ENCODE assay signal across 8 mouse cellular contexts in the genomic region with DNA sequence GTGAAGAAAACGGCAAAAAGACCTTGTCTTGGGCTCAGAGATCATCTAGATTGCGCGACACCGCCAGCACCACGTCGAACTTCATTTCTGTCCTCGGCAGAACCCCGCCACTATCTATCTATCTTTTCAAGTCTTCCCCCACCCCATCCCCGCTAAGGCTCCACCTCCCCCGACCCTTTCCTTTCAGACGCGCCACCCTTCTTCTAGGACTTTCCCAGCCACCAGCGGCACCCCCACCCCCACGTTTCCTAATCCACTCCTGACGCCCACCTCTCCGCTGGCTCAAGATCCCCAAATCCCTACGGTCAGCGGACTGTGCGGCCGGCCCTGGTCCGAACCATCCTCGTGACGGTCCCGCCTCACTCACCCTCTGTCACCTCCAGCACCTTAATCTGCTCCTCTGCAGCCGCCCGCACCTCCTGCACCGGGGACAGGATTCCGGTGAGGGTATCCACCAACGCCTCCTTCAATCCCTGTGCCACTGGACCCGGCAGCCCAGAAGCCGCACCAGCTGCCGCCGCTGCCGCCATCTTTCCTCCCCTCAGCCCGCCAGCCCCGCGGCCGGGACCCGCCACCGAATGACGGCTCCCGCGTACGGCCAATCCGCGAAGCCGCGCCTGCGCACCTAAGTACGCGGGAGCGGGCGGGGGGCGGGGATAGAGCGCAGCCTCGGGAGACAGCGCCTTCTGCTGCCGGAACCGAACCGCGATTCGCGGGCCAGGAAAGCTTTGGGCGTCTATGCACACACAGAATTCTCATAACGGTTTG. TPM values are rescaled to one million over a fixed set of nuclear protein-coding genes. Genes with fewer than 3 reads are reported as not detected.
A peak's percentile ranks its signal among the peaks of the same experiment; 100 is the strongest.
DNase-seq lines count a peak whose midpoint lies in the region; ATAC-seq and TF ChIP-seq lines count a peak whose summit lies in the region.

Ipo9 (minus strand) TSS at position 599 of the 768 bp plus-strand sequence.

- peak; percentile 95 for ATAC-seq in embryonic facial prominence, embryonic 15.5 days (ENCODE audit: insufficient number of reproducible peaks, low FRiP score, low TSS enrichment, low read depth)
- peak; percentile 93 for ATAC-seq in limb, embryonic 14.5 days (ENCODE audit: low FRiP score, low read depth)
- ATAC-seq in midbrain, postnatal 0 days (ENCODE audit: low FRiP score): peak; percentile 93

- WGBS in bone marrow, adult 2 months: 1% methylated on average over 65 of the region's 65 CpGs
- WGBS in embryonic facial prominence, embryonic 15.5 days: under 1% methylated on average over 65 of the region's 65 CpGs
- WGBS in limb, embryonic 14.5 days: under 1% methylated on average over 57 of the region's 65 CpGs
- under 1% methylated on average over 65 of the region's 65 CpGs for WGBS in midbrain, postnatal 0 days

- H3K27me3 ChIP-seq in embryonic facial prominence, embryonic 15.5 days: no peaks in the 10 kb centered on the region
- no peaks in the 10 kb centered on the region for H3K27me3 ChIP-seq in limb, embryonic 14.5 days (ENCODE audit: control insufficient read depth, insufficient read depth, low read length)
- H3K27me3 ChIP-seq in midbrain, postnatal 0 days (ENCODE audit: insufficient read depth, low read length): no peaks in the 10 kb centered on the region

- peaks cover 15% of the 10 kb centered on the region for H3K36me3 ChIP-seq in embryonic facial prominence, embryonic 15.5 days
- H3K36me3 ChIP-seq in limb, embryonic 14.5 days (ENCODE audit: control insufficient read depth, insufficient read depth, low read length): peaks cover 18% of the 10 kb centered on the region
- H3K36me3 ChIP-seq in midbrain, postnatal 0 days (ENCODE audit: insufficient read depth, low read length): no peaks in the 10 kb centered on the region; the same call in 1 of the 2 replicates

- H3K4me3 ChIP-seq in bone marrow, adult 2 months (replicated peaks; ENCODE audit: control insufficient read depth, low read depth, low read length): peak within 1 kb of the TSS; percentile 87
- peak within 1 kb of the TSS; percentile 95 for H3K4me3 ChIP-seq in embryonic facial prominence, embryonic 15.5 days (replicated peaks)
- H3K4me3 ChIP-seq in limb, embryonic 14.5 days (replicated peaks; ENCODE audit: low read length): peak within 1 kb of the TSS; percentile 99
- peak within 1 kb of the TSS; percentile 92 for H3K4me3 ChIP-seq in midbrain, postnatal 0 days (ENCODE audit: low read depth, low read length)

- H3K4me2 ChIP-seq in embryonic facial prominence, embryonic 15.5 days (replicated peaks): peak within 1 kb of the TSS; percentile 69
- peak within 1 kb of the TSS; percentile 65 for H3K4me2 ChIP-seq in limb, embryonic 14.5 days (replicated peaks; ENCODE audit: low read depth, low read length, severe bottlenecking)
- H3K4me2 ChIP-seq in midbrain, postnatal 0 days (ENCODE audit: low read depth, low read length, poor library complexity, severe bottlenecking): peak within 1 kb of the TSS; percentile 49

- peak; percentile 66; the same call in 1 of the 2 replicates for TF ChIP-seq POLR2A in bone marrow, adult 2 months (IDR thresholded peaks at IDR 0.05; ENCODE audit: borderline replicate concordance, control insufficient read depth, low read depth, low read length)
- peak; percentile 54; the same call in 1 of the 2 replicates for TF ChIP-seq POLR2A in limb, embryonic 14.5 days (IDR thresholded peaks at IDR 0.05; ENCODE audit: borderline replicate concordance, extremely low read depth, insufficient read depth, insufficient read length)

- H3K9ac ChIP-seq in embryonic facial prominence, embryonic 15.5 days: peak within 1 kb of the TSS; percentile 85
- peak within 1 kb of the TSS; percentile 95 for H3K9ac ChIP-seq in limb, embryonic 14.5 days (ENCODE audit: low read depth, low read length, severe bottlenecking)
- peak within 1 kb of the TSS; percentile 81 for H3K9ac ChIP-seq in midbrain, postnatal 0 days (replicated peaks; ENCODE audit: low read length, poor library complexity, severe bottlenecking)

- no peaks in the 10 kb centered on the region; the same call in 1 of the 2 replicates for H3K4me1 ChIP-seq in bone marrow, adult 2 months (ENCODE audit: control insufficient read depth, insufficient read depth, low read length)
- H3K4me1 ChIP-seq in embryonic facial prominence, embryonic 15.5 days: peaks cover 25% of the 10 kb centered on the region
- H3K4me1 ChIP-seq in limb, embryonic 14.5 days (ENCODE audit: control insufficient read depth, insufficient read depth, low read length): peaks cover 21% of the 10 kb centered on the region
- H3K4me1 ChIP-seq in midbrain, postnatal 0 days (ENCODE audit: insufficient read depth, low read length): peaks cover 13% of the 10 kb centered on the region

- no peak within 1 kb of the TSS for H3K27ac ChIP-seq in bone marrow, adult 2 months (ENCODE audit: control insufficient read depth, insufficient read depth, low read depth, low read length, poor library complexity)
- peak within 1 kb of the TSS; percentile 90 for H3K27ac ChIP-seq in embryonic facial prominence, embryonic 15.5 days (replicated peaks)
- peak within 1 kb of the TSS; percentile 87 for H3K27ac ChIP-seq in limb, embryonic 14.5 days (replicated peaks; ENCODE audit: low read depth, low read length)
- peak within 1 kb of the TSS; percentile 85 for H3K27ac ChIP-seq in midbrain, postnatal 0 days (ENCODE audit: low read depth, low read length)

- TF ChIP-seq CTCF in bone marrow, adult 2 months (IDR thresholded peaks at IDR 0.05; ENCODE audit: control insufficient read depth, insufficient read depth, low read length): peak; percentile 43; the same call in 1 of the 2 replicates
- peak; percentile 81 for TF ChIP-seq CTCF in midbrain, postnatal 0 days (IDR thresholded peaks at IDR 0.05)

- no peaks in the 10 kb centered on the region for H3K9me3 ChIP-seq in embryonic facial prominence, embryonic 15.5 days (replicated peaks)
- no peaks in the 10 kb centered on the region for H3K9me3 ChIP-seq in limb, embryonic 14.5 days (ENCODE audit: control insufficient read depth, low read length)
- H3K9me3 ChIP-seq in midbrain, postnatal 0 days (ENCODE audit: low read length): no peaks in the 10 kb centered on the region

- peak; percentile 89 for DNase-seq in 416B (ENCODE audit: low read depth)
- peak; percentile 83 for DNase-seq in heart, adult 8-10 months (ENCODE audit: low spot score)
- DNase-seq in kidney, adult 9 months: peak; percentile 91
- peak; percentile 89 for DNase-seq in limb, embryonic 14.5 days (ENCODE audit: low spot score)
- peak; percentile 96 for DNase-seq in midbrain, postnatal 0 days (ENCODE audit: low spot score)
- peak; percentile 76 to 83 for DNase-seq in spleen, postnatal 14 days (ENCODE audit: low spot score in 2 of 2)

RNA-seq across cellular contexts. Expression of gene Ipo9, which starts in this region (rescaled TPM):
- 24.0 and 45.9 TPM in 2 replicates for polyA plus RNA-seq in bone marrow, adult 2 months (2011; ENCODE audit: insufficient read depth, insufficient read length, low replicate concordance, missing spikeins)
- polyA plus RNA-seq in embryonic facial prominence, embryonic 15.5 days (2015; fragmentation: Nextera tagmentation; extraction: Ambion mirVana): 101 and 105 TPM in 2 replicates
- 10 to 100 TPM; 27.1 to 34.0 (median 30.1) TPM for total RNA-seq in heart, adult 8-10 months (2022)
- polyA plus RNA-seq in limb, embryonic 14.5 days (2012; rRNA removed): 145 and 208 TPM in 2 replicates
- 116 and 142 TPM in 2 replicates for polyA plus RNA-seq in limb, embryonic 14.5 days (2014; fragmentation: Nextera tagmentation; extraction: Ambion mirVana)
- total RNA-seq in midbrain, postnatal 0 days (2014; rRNA removed): 88.7 and 128 TPM in 2 replicates
- 89.3 and 93.3 TPM in 2 replicates for polyA plus RNA-seq in midbrain, postnatal 0 days (2015; fragmentation: Nextera tagmentation; extraction: Ambion mirVana)
